In genomic region chr9:58369644-58370043, GRCm38 (mm10) we compare ENCODE assay signal across 10 mouse cellular contexts. TPM values are rescaled to one million over a fixed set of nuclear protein-coding genes. Genes with fewer than 3 reads are reported as not detected.
DNase-seq lines count a peak whose midpoint lies in the region; ATAC-seq and TF ChIP-seq lines count a peak whose summit lies in the region.
"Had no signal": no experiment of that assay in that cellular context is flagged by ENCODE, and none has a peak within 500 bp of the region (broad histone marks: within the 10 kb centered on the region; RNA-seq: fewer than 3 reads in every experiment).

No protein-coding gene starts in this region.

- no peak overlapping the region for H3K9ac ChIP-seq in hindbrain, embryonic 13.5 days
- no peak overlapping the region for H3K9ac ChIP-seq in kidney, postnatal 0 days (ENCODE audit: low read depth, low read length)
- H3K9ac ChIP-seq: embryonic facial prominence, embryonic 15.5 days; liver, embryonic 15.5 days had no signal

- no peaks in the 10 kb centered on the region for H3K36me3 ChIP-seq in hindbrain, embryonic 10.5 days
- no peaks in the 10 kb centered on the region for H3K36me3 ChIP-seq in hindbrain, embryonic 13.5 days
- H3K36me3 ChIP-seq in testis, adult 2 months (ENCODE audit: control insufficient read depth, insufficient read depth, low read length) = no peaks in the 10 kb centered on the region
- H3K36me3 ChIP-seq in kidney, postnatal 0 days (ENCODE audit: insufficient read depth, low read length) = no peaks in the 10 kb centered on the region
- H3K36me3 ChIP-seq: embryonic facial prominence, embryonic 15.5 days; liver, embryonic 15.5 days had no signal

- TF ChIP-seq CTCF in testis, adult 2 months (IDR thresholded peaks at IDR 0.05; ENCODE audit: control insufficient read depth, insufficient read depth, insufficient replicate concordance, low read depth, low read length) = no peak
- peak; percentile 59 for TF ChIP-seq CTCF in kidney, postnatal 0 days (IDR thresholded peaks at IDR 0.05; ENCODE audit: low read depth)

- WGBS in hindbrain, embryonic 10.5 days = 51% methylated on average over 6 of the region's 6 CpGs
- WGBS in hindbrain, embryonic 13.5 days = 48% methylated on average over 6 of the region's 6 CpGs
- WGBS in kidney, postnatal 0 days = 53% methylated on average over 6 of the region's 6 CpGs

- H3K4me1 ChIP-seq in hindbrain, embryonic 10.5 days (replicated peaks) = peaks cover 3% of the 10 kb centered on the region; the same call in 1 of the 2 replicates
- H3K4me1 ChIP-seq in hindbrain, embryonic 13.5 days (replicated peaks) = peaks cover 16% of the 10 kb centered on the region
- H3K4me1 ChIP-seq in testis, adult 2 months (ENCODE audit: control insufficient read depth, insufficient read depth, low read length) = no peaks in the 10 kb centered on the region; the same call in 1 of the 2 replicates
- H3K4me1 ChIP-seq in kidney, postnatal 0 days (replicated peaks; ENCODE audit: insufficient read depth, low read length) = no peaks in the 10 kb centered on the region
- H3K4me1 ChIP-seq: embryonic facial prominence, embryonic 15.5 days; liver, embryonic 15.5 days had no signal

- ATAC-seq in hindbrain, embryonic 13.5 days (ENCODE audit: low FRiP score) = no peak
- ATAC-seq in kidney, postnatal 0 days (replicated peaks; ENCODE audit: low FRiP score, low read depth) = no peak

- no peak overlapping the region for H3K4me3 ChIP-seq in hindbrain, embryonic 10.5 days
- H3K4me3 ChIP-seq in hindbrain, embryonic 13.5 days = no peak overlapping the region
- peak overlapping the region; percentile 75 for H3K4me3 ChIP-seq in testis, adult 2 months (ENCODE audit: control insufficient read depth, low read depth, low read length)
- H3K4me3 ChIP-seq in kidney, postnatal 0 days (replicated peaks; ENCODE audit: low read depth, low read length) = no peak overlapping the region
- H3K4me3 ChIP-seq: embryonic facial prominence, embryonic 15.5 days; liver, embryonic 15.5 days had no signal

- H3K27me3 ChIP-seq in hindbrain, embryonic 10.5 days (ENCODE audit: insufficient read depth, poor library complexity, severe bottlenecking) = no peaks in the 10 kb centered on the region
- no peaks in the 10 kb centered on the region for H3K27me3 ChIP-seq in hindbrain, embryonic 13.5 days
- no peaks in the 10 kb centered on the region for H3K27me3 ChIP-seq in testis, adult 2 months (ENCODE audit: control insufficient read depth, insufficient read depth, low read length)
- H3K27me3 ChIP-seq in kidney, postnatal 0 days (ENCODE audit: insufficient read depth, low read length) = no peaks in the 10 kb centered on the region
- H3K27me3 ChIP-seq: embryonic facial prominence, embryonic 15.5 days; liver, embryonic 15.5 days had no signal

- TF ChIP-seq POLR2A in testis, adult 2 months (IDR thresholded peaks at IDR 0.05; ENCODE audit: control insufficient read depth, low read depth, low read length) = no peak

- H3K4me2 ChIP-seq in hindbrain, embryonic 13.5 days = no peak overlapping the region
- H3K4me2 ChIP-seq in kidney, postnatal 0 days (ENCODE audit: low read length) = no peak overlapping the region
- H3K4me2 ChIP-seq: embryonic facial prominence, embryonic 15.5 days; liver, embryonic 15.5 days had no signal

- DNase-seq in hindbrain, embryonic 10.5 days (ENCODE audit: low spot score) = peak; percentile 18
- no peak for DNase-seq in testis, postnatal 14 days (ENCODE audit: low spot score)
- DNase-seq in c-Kit-positive CD71-positive TER-119-negative erythroid progenitor cells, embryonic 14.5 days (ENCODE audit: low read depth) = peak; percentile 8
- peak; percentile 32 for DNase-seq in kidney, postnatal 0 days (ENCODE audit: low spot score)
- peak; percentile 43 for DNase-seq in retina, postnatal 1 day
- DNase-seq in urinary bladder, adult 18-20 months (ENCODE audit: low spot score in 2 of 2) = no peak

- H3K9me3 ChIP-seq in hindbrain, embryonic 10.5 days = no peaks in the 10 kb centered on the region
- H3K9me3 ChIP-seq in hindbrain, embryonic 13.5 days = no peaks in the 10 kb centered on the region
- H3K9me3 ChIP-seq in kidney, postnatal 0 days (replicated peaks; ENCODE audit: low read length) = no peaks in the 10 kb centered on the region
- H3K9me3 ChIP-seq: embryonic facial prominence, embryonic 15.5 days; liver, embryonic 15.5 days had no signal

- H3K27ac ChIP-seq in hindbrain, embryonic 10.5 days = no peak overlapping the region
- no peak overlapping the region for H3K27ac ChIP-seq in hindbrain, embryonic 13.5 days
- no peak overlapping the region for H3K27ac ChIP-seq in testis, adult 2 months (ENCODE audit: control insufficient read depth, insufficient read depth, low read depth, low read length)
- no peak overlapping the region for H3K27ac ChIP-seq in kidney, postnatal 0 days
- H3K27ac ChIP-seq: embryonic facial prominence, embryonic 15.5 days; liver, embryonic 15.5 days had no signal

RNA-seq across cellular contexts. Expression of gene Tbc1d21, which starts 0.6 kb away (rescaled TPM):
- not detected in 2 replicates for polyA plus RNA-seq in hindbrain, embryonic 10.5 days (2016; fragmentation: Nextera tagmentation; extraction: Ambion mirVana)
- polyA plus RNA-seq in hindbrain, embryonic 13.5 days (2015; fragmentation: Nextera tagmentation; extraction: Ambion mirVana) = not detected in 2 replicates
- 228 and 233 TPM in 2 replicates for polyA plus RNA-seq in testis, adult 2 months (2012; rRNA removed)
- not detected in 2 replicates for polyA plus RNA-seq in kidney, postnatal 0 days (2015; fragmentation: Nextera tagmentation; extraction: Ambion mirVana)
- polyA plus RNA-seq: embryonic facial prominence, embryonic 15.5 days; liver, embryonic 15.5 days had no signal

RNA-seq across cellular contexts. Expression of gene Loxl1, which starts 56.7 kb away (rescaled TPM):
- 9.9 and 14.5 TPM in 2 replicates for polyA plus RNA-seq in hindbrain, embryonic 10.5 days (2016; fragmentation: Nextera tagmentation; extraction: Ambion mirVana)
- polyA plus RNA-seq in hindbrain, embryonic 13.5 days (2015; fragmentation: Nextera tagmentation; extraction: Ambion mirVana) = 8.0 and 8.1 TPM in 2 replicates
- polyA plus RNA-seq in testis, adult 2 months (2012; rRNA removed) = 18.5 and 21.0 TPM in 2 replicates
- 60.9 and 62.2 TPM in 2 replicates for polyA plus RNA-seq in kidney, postnatal 0 days (2015; fragmentation: Nextera tagmentation; extraction: Ambion mirVana)

Comparison
In these comparisons a context has a peak if more than half of its experiments do, and no peak if none do; other contexts are left out.
1. DNase-seq: peak in hindbrain, embryonic 10.5 days (single experiment), c-Kit-positive CD71-positive TER-119-negative erythroid progenitor cells, embryonic 14.5 days (single experiment), kidney, postnatal 0 days (single experiment) and retina, postnatal 1 day (single experiment); none in testis, postnatal 14 days (single experiment) and urinary bladder, adult 18-20 months (0 of 2).
2. RNA of gene Tbc1d21, which starts 0.6 kb away (polyA plus RNA-seq): 228 to 233 TPM in testis, adult 2 months; not detected in hindbrain, embryonic 10.5 days, not detected in hindbrain, embryonic 13.5 days and not detected in kidney, postnatal 0 days; every median in the first group is over 100 times any median in the second.